Mouse (Mus musculus) CH12.LX (cell line): ENCODE results near the gene Gm21731. TPM values are rescaled to one million over a fixed set of nuclear protein-coding genes. Genes with fewer than 3 reads are reported as not detected.
"Not testable (repeated sequence)": the region's sequence is repeated elsewhere in the genome, so short reads cannot be mapped to it uniquely, and the experiment has no call there.

ENCODE experiments used
- DNase-seq: peaks from one replicate; pipeline ENCODE4 v3.0.0-alpha.2; 2013; ENCODE audit errors: extremely low read depth
- H3K27ac ChIP-seq: 2 replicates; pipeline ENCODE4 v1.5.1; 2012; ENCODE audit warnings: low read depth, mild to moderate bottlenecking, control low read depth, moderate library complexity; ENCODE audit not compliant: insufficient read depth
- H3K27me3 ChIP-seq: replicated peaks from 2 replicates; pipeline ENCODE3; 2012; ENCODE audit warnings: inconsistent platforms
- H3K36me3 ChIP-seq, 2 experiments: replicated peaks in 1 of 2; 2 replicates each; pipeline versions ENCODE3 to v1.6.1; 2012; ENCODE audit warnings: inconsistent platforms in 1 of 2, low read length in 1 of 2, mild to moderate bottlenecking in 1 of 2, mixed read lengths in 1 of 2, moderate library complexity in 1 of 2; ENCODE audit not compliant: control insufficient read depth in 1 of 2, insufficient read depth in 1 of 2
- H3K4me1 ChIP-seq, 2 experiments: 2 replicates each; pipeline ENCODE4 v1.6.1; 2012; ENCODE audit warnings: inconsistent platforms in 1 of 2, moderate library complexity in 1 of 2; ENCODE audit not compliant: insufficient read depth in 2 of 2, control insufficient read depth in 1 of 2
- H3K4me2 ChIP-seq: 2 replicates; pipeline ENCODE4 v1.6.1; 2012; ENCODE audit warnings: low read depth, mild to moderate bottlenecking, control low read depth; ENCODE audit not compliant: poor library complexity, insufficient read depth, severe bottlenecking
- H3K4me3 ChIP-seq, 3 experiments: fragments of 150-350 bp in 1 of 3; sonication (generic) in 1 of 3; replicated peaks in 1 of 3; 2 replicates each; pipeline versions ENCODE3 to v1.5.1; 2011 to 2012; ENCODE audit warnings: low read depth in 2 of 3, low read length in 2 of 3, mild to moderate bottlenecking in 2 of 3, moderate library complexity in 2 of 3, control low read depth in 1 of 3, improper control_type of control experiment in 1 of 3, inconsistent platforms in 1 of 3, mixed read lengths in 1 of 3; ENCODE audit not compliant: poor library complexity in 1 of 3
- H3K79me2 ChIP-seq: replicated peaks from 2 replicates; pipeline ENCODE4 v1.6.1; 2012; ENCODE audit warnings: mild to moderate bottlenecking, moderate library complexity; ENCODE audit not compliant: control insufficient read depth, poor library complexity, insufficient read depth, severe bottlenecking; ENCODE audit errors: extremely low read depth
- H3K9ac ChIP-seq: 2 replicates; pipeline ENCODE4 v1.6.1; 2012; ENCODE audit warnings: low read depth, mild to moderate bottlenecking, control low read depth, moderate library complexity; ENCODE audit not compliant: insufficient read depth
- H3K9me3 ChIP-seq: replicated peaks from 2 replicates; pipeline ENCODE3; 2012; ENCODE audit warnings: low read length, inconsistent platforms, mixed read lengths
- CTCF ChIP-seq, 2 experiments: IDR thresholded peaks in 1 of 2; conservative IDR thresholded peaks in 1 of 2; 2 replicates each; pipeline ENCODE4 v1.5.1; 2011 to 2012; ENCODE audit warnings: low read depth in 2 of 2, low read length in 2 of 2, improper control_type of control experiment in 1 of 2, inconsistent platforms in 1 of 2, mild to moderate bottlenecking in 1 of 2, moderate library complexity in 1 of 2
- RAD21 ChIP-seq: IDR thresholded peaks from 2 replicates; pipeline ENCODE4 v1.6.1; 2011; ENCODE audit warnings: low read depth, mild to moderate bottlenecking, low read length, improper control_type of control experiment, moderate library complexity
- SMC3 ChIP-seq: IDR thresholded peaks from 2 replicates; pipeline ENCODE4 v1.6.1; 2011; ENCODE audit warnings: low read depth, low read length, improper control_type of control experiment
- dilution Hi-C: fragments of 300-500 bp; cut with MboI; formaldehyde crosslinking; loops from 2 replicates; pipeline ENCODE4 v1.14.3; 2020; ENCODE audit warnings: low sequenced_read_pairs; ENCODE audit not compliant: extremely low pct_unique_long_range_greater_than_20kb, extremely low pct_ligation_motif_present
- in situ Hi-C: fragments of 300-500 bp; cut with MboI; formaldehyde crosslinking; loops from 3 replicates; pipeline ENCODE4 v1.14.3; 2019; ENCODE audit warnings: low sequenced_read_pairs, low pct_ligation_motif_present, low pct_unique_long_range_greater_than_20kb, mixed read lengths
- polyA plus RNA-seq: library from polyadenylated mRNA; unstranded; fragments of >175 nt; gene quantifications from 2 replicates; pipeline ENCODE4 v1.2.1, GENCODE M21; 2012; ENCODE audit warnings: low read depth; ENCODE audit not compliant: insufficient read length
- total RNA-seq, 2 experiments: library from RNA; depleted of rRNA; stranded (reverse); fragments of 300-350 nt in 1 of 2; fragments of >200 nt in 1 of 2; gene quantifications; 2 replicates each; pipeline ENCODE4 v1.2.3; 2012 to 2014

Gene Gm21731
- not detected in 2 replicates for total RNA-seq (2012; rRNA removed)
- not detected in 2 replicates for total RNA-seq (2014; rRNA removed)
- not detected in 2 replicates for polyA plus RNA-seq

DNA sequence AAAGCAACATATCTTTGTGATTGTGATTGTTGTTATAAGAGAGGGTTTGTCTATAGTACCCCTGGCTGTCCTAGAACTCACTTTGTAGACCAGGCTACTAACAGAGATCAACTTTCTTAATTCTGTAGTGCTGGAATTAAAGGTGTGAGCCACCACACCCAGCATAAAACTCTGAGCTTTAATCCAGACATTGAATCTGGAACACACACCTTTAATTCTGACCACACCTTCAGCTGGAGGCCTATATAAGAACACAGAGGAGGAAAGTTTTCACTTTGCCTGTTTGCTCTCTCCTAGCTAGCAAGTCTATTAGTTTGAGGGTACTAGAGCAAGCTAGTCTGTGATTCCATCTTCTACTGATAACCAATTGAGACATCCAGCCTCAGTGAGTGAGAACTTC lies at the start of gene Gm21731:
Gene Gm21731, plus strand, starts transcription at position 301 of the 400 bp plus-strand sequence.
- H3K4me1 ChIP-seq, H3K9me3 ChIP-seq, H3K4me3 ChIP-seq, H3K27me3 ChIP-seq, dilution Hi-C loops, H3K9ac ChIP-seq, H3K27ac ChIP-seq, in situ Hi-C loops, H3K79me2 ChIP-seq, DNase-seq, H3K4me2 ChIP-seq, H3K36me3 ChIP-seq: not testable (repeated sequence)

GRCm38 (mm10) chr13:120196189-120196821 lies 42.6 kb upstream of the Gm21731 start:
- H3K4me1 ChIP-seq, H3K36me3 ChIP-seq, H3K27me3 ChIP-seq, H3K9ac ChIP-seq, H3K79me2 ChIP-seq, dilution Hi-C loops, in situ Hi-C loops, H3K9me3 ChIP-seq, DNase-seq, H3K4me3 ChIP-seq, H3K27ac ChIP-seq, H3K4me2 ChIP-seq: not testable (repeated sequence)

DNA sequence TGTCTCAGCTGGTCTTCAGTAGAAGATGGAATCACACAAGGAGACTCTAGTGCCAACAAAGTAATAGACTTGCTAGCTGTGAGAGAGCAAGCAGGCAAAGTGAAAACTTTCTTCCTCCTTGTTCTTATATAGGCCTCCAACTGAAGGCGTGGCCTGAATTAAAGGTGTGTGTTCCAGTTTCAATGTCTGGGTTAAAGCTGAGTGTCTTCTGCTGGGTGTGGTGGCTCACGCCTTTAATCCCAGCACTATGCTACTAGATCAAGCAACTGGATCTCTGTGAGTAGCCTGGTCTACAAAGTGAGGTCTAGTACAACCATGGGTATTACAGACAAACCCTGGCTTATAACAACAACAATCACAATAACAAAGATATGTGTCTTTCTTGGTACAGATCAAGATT lies 23.1 kb upstream of the Gm21731 start, which contains the start of gene Gm21762:
Gene Gm21762, minus strand, starts transcription at position 101 of the 400 bp plus-strand sequence.
- H3K9ac ChIP-seq, H3K9me3 ChIP-seq, H3K4me2 ChIP-seq, H3K4me3 ChIP-seq, DNase-seq, H3K4me1 ChIP-seq, in situ Hi-C loops, H3K27ac ChIP-seq, H3K36me3 ChIP-seq, dilution Hi-C loops, H3K79me2 ChIP-seq, H3K27me3 ChIP-seq: not testable (repeated sequence)

DNA sequence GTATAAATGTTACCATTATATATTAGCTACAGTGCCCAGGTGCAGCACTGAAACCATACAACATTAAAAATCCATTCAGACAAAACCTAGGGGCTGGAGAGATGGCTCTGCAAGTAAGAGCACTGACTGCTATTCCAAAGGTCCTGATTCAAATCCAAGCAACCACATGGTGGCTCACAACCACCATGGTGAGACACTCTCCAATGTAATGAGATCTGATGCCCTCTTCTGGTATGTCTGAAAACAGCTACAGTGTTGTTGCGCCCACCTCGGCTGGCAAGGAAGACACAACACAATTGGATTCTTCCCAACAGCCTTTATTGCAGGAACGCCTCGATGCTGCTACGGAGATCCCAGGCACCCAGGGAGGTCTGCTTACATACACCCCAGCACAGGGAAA lies 18.0 kb upstream of the Gm21731 start:
- H3K4me1 ChIP-seq, H3K9ac ChIP-seq, H3K9me3 ChIP-seq, H3K4me2 ChIP-seq, H3K79me2 ChIP-seq, DNase-seq, H3K27ac ChIP-seq, dilution Hi-C loops, in situ Hi-C loops, H3K27me3 ChIP-seq, H3K4me3 ChIP-seq, H3K36me3 ChIP-seq: not testable (repeated sequence)
- TF ChIP-seq RAD21 = peak; percentile 33
- peak in 1 of 2 experiments; percentile 69; a peak in 2 of 4 replicates for TF ChIP-seq CTCF (conservative IDR thresholded peaks at IDR 0.05 in 1 of 2, IDR thresholded peaks at IDR 0.05 in 1 of 2; ENCODE audit: low read depth in 2 of 2, low read length in 2 of 2)
- peak; percentile 63 for TF ChIP-seq SMC3

GRCm38 (mm10) chr13:120223012-120223659 lies 15.8 kb upstream of the Gm21731 start:
- H3K36me3 ChIP-seq, dilution Hi-C loops, DNase-seq, H3K4me3 ChIP-seq, H3K4me2 ChIP-seq, in situ Hi-C loops, H3K4me1 ChIP-seq, H3K27ac ChIP-seq, H3K9me3 ChIP-seq, H3K9ac ChIP-seq, H3K79me2 ChIP-seq, H3K27me3 ChIP-seq: not testable (repeated sequence)

DNA sequence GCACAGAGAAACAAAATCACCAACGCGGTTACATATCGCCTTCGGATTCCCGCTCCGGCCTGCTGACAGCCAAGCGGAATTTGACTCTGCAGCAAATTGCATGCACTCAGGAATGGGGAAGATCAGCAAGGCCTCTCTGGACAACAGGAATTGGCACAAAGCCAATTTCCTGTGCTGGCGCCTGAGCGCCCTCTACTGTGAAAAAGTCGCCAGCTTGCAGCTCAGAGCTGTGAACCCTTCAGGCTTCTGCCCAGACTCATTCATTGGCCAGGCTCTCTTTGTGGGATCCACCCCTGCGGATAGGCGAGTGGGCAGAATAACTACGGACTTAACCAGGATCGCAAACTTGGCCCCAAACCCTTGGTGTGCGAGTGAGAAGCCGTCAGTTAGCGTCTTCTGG lies 7.1 kb upstream of the Gm21731 start:
- H3K79me2 ChIP-seq, in situ Hi-C loops, dilution Hi-C loops: not testable (repeated sequence)

More for the DNA sequence above, 7.1 kb upstream of the Gm21731 start:
- H3K4me2 ChIP-seq, H3K27ac ChIP-seq, H3K9me3 ChIP-seq, H3K36me3 ChIP-seq, DNase-seq, H3K27me3 ChIP-seq, H3K4me1 ChIP-seq, H3K9ac ChIP-seq, H3K4me3 ChIP-seq: not testable (repeated sequence)
